Mouse (Mus musculus) left cerebral cortex, adult 9 months (tissue): ENCODE data around the gene Olfr1389.
"Not testable (repeated sequence)": the region's sequence is repeated elsewhere in the genome, so short reads cannot be mapped to it uniquely, and the experiment has no call there.

Experiments
- DNase-seq, 2 experiments: peaks; one replicate each; pipeline ENCODE4 v3.0.0; 2022; ENCODE audit warnings: low spot score in 2 of 2

The Olfr1389 gene

GRCm38 (mm10) chr11:49422767-49423166 lies at the start of gene Olfr1389:
TSS of gene Olfr1389 (plus strand) at chr11:49423067.
- DNase-seq, result no peak

GRCm38 (mm10) chr11:49383133-49383532 lies 39.7 kb upstream of the Olfr1389 start:
- DNase-seq, result no peak

GRCm38 (mm10) chr11:49386118-49386517 lies 36.7 kb upstream of the Olfr1389 start:
- DNase-seq, result not testable (repeated sequence)

- not testable (repeated sequence) for DNase-seq
These were observed 30.2 kb upstream of the Olfr1389 start for GRCm38 (mm10) chr11:49392707-49393106.

GRCm38 (mm10) chr11:49406784-49407183 lies 16.1 kb upstream of the Olfr1389 start:
- no peak for DNase-seq

GRCm38 (mm10) chr11:49410540-49410939 lies 12.3 kb upstream of the Olfr1389 start:
- DNase-seq, result peak in 1 of 2 experiments; percentile 45

GRCm38 (mm10) chr11:49425257-49425927 lies 2.5 kb downstream of the Olfr1389 start:
- no peak for DNase-seq

- DNase-seq, result no peak
These were observed 6.8 kb downstream of the Olfr1389 start for GRCm38 (mm10) chr11:49429641-49430040.

- DNase-seq, result no peak
These were observed 13.5 kb downstream of the Olfr1389 start, which contains the start of gene Olfr1388 for GRCm38 (mm10) chr11:49436411-49436810. TSS of gene Olfr1388 (plus strand) at chr11:49436624.

GRCm38 (mm10) chr11:49455043-49455442 lies 32.2 kb downstream of the Olfr1389 start, which contains the start of gene Olfr1387:
TSS of gene Olfr1387 (plus strand) at chr11:49455343.
- no peak for DNase-seq

GRCm38 (mm10) chr11:49464746-49465145 lies 41.9 kb downstream of the Olfr1389 start, which contains the start of gene Olfr1386:
TSS of gene Olfr1386 (plus strand) at chr11:49465046.
- DNase-seq, result not testable (repeated sequence)
